Mouse (Mus musculus) common myeloid progenitor, adult 5-6 weeks (primary cell): ENCODE data around the gene Smim5. TPM values are rescaled to one million over a fixed set of nuclear protein-coding genes. Genes with fewer than 3 reads are reported as not detected.

Experiments used
- ATAC-seq: replicated peaks from 2 replicates; pipeline ENCODE4 v1.8.0; 2016; ENCODE audit warnings: low read depth, mild to moderate bottlenecking, moderate TSS enrichment, inconsistent platforms; ENCODE audit not compliant: poor library complexity, severe bottlenecking
- total RNA-seq: library from RNA; stranded (forward); fragments of 200-1000, 187-1606 nt; gene quantifications from 2 replicates; pipeline ENCODE4 v1.2.3, GENCODE M21; 2017

Gene Smim5
- total RNA-seq, 1 experiment from 2014 or later, result 35.4 TPM

DNA sequence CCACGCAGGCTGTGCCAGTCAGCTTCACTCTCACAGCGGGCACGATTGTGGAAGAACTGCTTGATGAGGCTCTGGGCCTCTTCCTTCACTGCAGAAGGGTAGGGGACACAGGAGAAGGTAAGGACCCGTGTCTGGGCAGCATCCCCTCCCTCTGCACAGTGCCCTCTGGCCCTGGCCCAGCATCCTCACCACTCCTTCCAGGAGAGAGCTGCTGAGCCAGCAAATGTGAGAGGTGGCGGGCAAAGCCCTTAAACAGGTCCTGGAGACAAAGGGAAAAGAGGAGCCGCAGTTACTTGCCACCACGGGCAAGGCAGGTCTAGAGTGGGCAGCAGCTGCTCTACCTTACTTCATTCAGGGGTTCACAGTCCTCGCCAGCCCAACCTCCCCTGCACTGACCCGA, 6.7 kb upstream of the Smim5 start:
- ATAC-seq, result no peak

DNA sequence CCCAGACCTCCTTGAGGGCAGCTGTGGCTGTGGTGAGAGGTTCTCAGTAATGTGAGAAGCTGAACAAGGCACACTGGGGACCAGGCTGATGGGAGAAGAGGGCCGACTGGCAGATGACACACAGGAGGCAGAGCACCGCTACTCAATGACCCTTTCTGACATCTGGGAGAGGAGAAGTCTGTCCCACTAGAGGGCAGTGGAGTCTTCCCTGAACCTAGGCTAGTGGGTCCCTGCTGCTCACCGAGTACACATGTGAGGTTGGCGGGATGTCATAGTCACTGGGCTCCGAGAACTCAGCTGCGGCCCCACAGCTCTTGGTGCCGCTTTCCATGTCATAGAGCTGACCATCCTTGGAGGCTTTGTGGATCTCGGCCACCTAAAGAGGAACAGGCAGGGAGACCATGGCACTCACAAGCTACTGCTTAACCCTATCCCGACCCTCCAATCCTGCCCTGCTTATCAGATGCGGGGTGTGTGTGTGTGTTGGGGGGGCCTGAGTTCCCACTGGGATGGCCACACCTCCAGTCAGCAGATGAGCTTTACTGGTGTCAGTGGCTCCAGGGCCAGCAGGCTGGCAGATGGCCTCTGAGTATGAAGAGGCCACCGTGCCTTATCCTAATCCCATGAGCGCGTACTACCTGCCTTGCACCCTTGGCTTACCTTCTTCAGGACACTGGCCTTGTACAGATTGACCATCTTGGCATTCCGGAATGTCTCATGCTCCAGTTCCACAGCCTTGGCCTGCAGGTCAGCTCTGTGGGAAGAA, 4.8 kb upstream of the Smim5 start:
- ATAC-seq, result peak; percentile 50

DNA sequence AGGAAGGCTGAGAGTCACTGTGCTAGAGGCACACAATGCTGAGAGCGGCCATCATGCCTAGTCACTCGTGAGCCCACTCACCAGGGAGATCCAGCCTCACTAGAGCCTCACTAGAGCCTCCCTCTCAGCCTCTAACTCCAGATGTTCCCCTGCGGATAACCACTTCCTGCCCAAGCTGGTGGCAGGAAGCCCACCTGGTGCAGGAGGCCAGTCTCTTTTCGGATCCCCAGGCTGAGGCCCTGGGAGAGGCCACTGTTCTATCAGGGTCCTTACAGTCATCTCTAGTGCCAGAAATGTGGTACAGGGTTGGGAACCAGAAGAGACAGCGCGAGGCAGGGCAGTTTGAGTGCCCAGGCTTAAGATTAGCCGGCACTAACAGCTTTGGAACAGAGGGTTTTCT, 1.3 kb upstream of the Smim5 start:
- peak; percentile 5 for ATAC-seq

DNA sequence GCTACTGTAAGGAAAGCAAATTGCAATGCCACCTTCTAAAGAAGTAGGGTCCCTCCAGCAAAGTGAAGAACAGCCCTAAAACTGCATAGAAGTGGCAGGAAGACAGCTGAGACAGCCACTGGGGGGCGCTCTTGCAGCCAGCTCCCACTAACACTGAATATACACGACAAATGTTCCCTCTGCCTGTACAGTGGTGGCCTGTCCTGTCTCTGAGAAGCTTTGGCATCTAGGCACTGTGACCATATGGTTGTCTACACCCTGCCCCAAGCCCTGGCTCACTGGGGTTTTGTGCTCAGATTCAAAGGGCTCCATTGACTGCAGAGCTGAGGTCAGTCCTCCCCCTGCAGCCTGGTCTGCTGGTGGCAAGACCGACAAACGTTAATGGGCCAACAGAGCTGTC, 880 bp upstream of the Smim5 start:
- 0 out of 2 replicates have a peak, but pooled peaks have one; percentile 10 for ATAC-seq

DNA sequence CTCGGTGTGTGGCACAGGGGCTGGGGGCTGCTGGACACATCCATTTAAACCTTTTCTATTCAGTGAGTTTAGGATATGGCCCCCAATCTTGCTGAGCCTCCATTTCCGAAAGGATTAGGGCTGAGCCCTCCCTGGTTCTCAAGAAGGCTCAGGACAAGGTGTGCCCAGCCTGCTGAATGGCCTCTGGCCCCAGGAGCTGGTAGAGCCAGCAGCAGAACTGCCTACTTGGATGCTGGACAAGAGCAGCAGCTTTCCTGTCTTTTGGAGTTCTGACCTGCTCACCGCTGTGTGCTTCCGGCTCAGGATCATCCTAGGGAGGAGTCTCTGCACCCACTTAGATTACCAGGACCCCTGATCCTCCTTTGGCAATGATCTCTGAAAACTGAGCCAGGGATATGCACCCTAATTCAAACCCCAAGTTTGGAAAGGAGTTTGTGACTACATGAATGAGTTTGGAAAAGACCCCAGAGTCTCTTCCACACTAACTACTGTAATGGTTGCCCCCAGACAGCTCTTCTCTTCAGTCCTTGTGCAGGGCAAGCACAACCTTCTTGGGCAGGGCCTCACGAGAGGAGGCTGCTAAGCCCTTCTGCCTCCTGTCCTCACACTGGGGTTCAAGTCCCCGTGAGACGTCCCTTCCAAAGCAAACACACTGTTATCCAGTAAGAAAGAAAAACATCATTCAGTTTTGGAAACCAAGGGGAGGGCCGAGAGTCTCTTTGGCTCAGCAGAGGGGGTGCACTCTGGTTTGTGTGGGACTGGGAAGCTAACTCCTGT, 983 bp downstream of the Smim5 start:
- ATAC-seq, result no peak

DNA sequence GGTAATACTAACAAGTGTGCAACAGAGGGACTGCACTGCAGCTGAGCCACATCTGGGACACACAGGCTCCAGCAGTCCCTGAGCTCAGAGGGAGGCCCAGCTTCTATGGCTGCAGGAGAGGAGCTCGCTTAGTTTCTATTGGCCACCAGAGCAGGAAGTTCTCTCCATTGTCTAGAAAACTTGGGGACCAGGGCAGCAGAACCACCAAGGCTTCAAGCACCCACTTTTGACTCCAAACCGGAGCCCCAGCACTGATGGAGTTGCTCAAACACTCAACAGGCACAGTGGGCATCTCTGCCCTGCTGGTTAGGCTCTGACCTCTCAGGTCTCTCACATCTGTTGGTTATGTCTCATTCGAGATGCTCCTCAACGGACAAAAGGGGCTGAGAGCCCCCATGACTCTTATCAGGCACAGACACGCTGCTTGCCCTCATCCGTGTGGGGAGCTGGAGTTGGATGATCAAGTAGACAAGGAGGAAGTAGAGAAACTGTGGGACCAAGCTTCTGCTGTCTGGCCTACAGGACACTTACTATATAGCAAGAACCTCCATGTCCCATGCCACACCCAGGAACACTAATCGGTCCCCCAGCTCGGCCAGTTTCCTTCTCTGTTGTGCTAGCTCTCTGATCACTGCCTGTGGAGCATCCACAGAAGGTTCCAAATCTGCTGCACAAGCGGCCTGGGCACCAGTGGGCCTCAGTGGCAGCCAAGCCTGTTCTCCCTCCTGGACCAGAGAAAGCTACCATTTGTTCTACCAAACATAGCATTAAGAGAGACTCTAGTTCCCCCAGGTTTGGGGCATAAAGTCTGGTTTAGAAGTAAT, 1.8 kb downstream of the Smim5 start:
- peak; percentile 52 for ATAC-seq

DNA sequence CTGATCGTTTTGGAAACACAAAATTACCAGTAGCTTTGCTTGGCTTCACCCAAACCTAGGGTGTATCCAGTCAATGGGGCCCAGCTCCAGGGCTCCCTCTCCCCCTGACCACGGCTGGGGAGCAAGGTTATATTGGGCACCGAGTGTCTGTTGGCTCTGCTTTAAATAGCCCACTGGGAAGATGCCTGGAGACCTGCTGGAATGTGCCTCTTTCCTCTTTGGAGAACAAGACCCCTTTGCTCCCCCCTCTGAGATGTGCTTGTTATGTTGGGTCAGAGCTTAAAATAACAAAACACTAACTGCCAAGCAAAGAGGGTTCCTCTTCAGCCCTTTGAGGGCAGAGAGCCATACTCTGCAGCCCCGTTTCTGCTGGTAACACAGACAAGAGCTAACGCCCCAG, 2.4 kb downstream of the Smim5 start:
- no peak for ATAC-seq

DNA sequence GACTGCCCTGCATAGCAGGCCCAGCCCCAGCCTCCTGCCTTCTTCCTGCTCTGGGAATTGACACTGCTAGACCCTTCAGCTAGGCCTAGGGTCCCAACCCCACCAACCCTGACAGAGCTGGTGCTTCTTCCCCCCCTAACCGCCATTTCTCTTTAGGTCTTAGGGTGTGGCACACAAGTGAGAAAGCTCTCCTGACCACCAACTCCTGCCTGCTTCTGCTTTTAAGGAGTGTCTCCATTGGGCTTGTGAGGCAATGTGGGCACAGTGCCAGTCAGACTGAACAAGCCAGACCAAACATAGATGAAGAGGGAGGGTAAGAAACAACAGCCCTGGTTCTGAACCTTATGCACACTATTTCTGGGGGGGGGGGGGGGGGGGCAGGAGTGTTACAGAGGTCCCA, 3.1 kb downstream of the Smim5 start:
- peak; percentile 21 for ATAC-seq

DNA sequence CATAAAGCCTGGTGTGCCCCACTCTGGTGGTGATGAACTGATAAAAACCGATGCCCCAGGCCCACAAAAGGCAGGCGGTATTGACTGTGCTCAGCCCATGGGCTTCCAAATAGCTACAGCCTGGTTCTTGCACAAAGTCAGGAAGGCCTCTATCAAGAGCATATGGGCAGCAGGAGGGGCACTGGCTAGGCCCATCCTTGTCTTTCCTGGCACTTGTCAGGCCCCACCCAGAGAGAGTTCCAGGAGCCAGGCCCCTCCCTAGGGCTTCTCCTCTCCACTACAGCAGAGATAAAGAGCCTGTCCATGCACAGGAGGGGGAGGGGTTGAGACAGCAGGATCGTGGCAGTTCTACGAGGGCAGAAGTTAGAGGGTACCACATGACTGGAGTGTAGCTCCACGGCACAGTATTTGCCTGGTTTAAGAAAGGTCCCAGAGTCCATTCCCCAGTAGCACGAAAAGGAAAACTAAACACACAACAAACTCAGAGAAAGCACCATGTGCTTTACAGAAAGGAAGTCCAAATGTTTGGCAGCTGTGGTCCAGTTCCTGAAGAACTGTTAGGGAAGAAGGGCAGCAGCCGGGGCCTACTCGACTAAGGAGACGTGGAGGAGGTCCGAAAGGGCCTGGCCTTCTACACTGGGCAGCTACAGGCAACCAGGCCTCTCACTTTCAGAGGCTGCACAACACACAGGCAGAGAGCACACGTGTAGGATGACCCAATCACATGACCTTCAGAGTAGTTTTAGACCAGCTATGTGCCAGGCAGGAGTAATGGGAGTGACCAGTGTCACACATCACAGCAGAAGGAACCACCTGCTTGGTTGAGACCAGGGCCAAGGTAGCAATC, 3.8 kb downstream of the Smim5 start:
- peak; percentile 23 for ATAC-seq

DNA sequence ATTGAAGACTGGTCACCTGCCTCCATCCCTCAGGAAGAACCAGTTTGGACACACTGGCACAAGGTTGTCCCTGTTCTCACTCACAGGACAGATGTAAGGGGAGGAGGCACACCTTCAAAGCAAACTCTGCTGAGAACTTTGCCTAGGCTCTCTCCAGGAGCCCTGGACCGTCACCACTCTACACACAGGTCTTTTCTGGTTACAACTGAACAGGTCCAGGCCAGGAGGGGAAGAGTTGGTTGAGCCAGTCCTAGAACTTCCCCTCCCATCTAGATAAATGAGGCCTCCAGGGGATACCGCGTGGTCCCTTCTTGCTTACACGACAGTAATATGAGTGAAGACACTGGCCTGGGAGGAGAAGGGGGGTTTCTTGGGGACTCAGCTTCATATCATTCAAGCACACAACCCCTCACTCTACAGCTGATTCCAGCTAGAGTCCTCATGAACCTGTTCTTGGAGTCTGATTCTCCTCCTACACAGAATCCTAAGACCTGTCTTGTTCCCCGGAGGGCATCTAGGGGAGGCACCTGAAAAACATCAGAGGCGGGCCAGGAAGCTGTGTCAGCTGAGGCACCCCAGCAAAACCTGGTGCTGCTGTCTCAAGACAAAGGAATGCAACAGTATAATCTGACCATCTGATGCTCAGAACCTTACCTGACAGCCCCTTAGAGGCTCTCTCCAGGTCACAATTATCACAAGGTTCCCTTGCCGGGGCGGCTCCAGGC, 4.6 kb downstream of the Smim5 start:
- no peak for ATAC-seq

DNA sequence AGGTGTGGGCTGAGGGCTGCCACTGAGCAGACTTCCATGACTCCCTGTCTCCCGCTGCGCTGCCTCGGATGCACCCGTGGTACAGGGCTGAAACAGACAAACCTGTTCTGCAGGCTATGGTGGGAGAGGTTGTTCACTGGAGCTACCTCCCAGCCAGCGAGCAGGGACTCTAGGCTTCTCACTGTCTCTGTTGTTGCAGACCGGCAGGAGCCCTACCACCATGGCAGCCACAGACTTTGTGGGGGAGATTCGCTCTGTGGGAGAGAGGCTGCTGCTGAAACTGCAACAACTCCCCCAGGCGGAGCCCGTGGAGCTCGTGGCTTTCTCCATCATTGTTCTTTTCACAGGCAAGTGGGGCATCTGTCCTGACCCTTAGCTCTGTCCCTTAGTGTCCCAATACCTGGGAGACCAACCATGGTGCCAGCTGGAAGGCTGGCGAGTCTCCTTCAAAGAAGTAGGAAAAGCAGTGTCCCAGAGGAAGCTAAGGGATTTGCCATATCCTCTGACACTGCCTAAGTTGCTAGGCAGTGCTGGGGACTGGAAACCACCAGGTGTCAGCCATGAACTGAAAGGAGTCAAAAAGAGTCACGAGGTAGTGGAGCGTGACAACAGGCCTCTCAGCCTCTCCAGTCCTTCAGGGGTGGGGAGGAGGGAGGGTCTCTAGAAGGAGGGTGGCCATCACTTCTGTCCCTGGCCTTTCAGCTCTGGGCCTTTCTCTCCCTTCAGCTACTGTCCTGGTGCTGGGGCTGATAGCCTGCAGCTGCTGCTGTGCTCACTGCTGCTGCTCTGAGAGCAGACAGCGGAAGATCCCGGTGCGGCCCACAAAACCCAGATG, 5.4 kb downstream of the Smim5 start:
- no peak for ATAC-seq

DNA sequence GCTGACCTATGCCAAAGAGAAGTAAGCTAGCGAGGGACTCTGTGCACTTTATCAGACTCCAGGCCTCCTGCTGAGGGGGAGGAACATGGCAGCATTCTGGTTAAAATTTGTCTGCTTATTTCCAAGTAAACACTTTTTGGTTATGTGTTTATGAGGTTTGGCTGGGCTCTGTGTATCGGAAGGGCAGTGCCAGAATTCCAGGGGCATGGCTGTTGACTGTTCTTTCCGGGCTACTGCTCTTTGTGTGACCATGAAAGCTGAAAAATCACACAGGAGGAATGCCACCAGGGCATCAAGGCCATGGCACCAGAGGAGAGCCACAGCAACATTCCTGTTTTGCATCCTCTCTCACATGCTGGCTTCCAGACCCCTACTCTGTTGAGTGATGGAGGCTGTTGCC, 6.3 kb downstream of the Smim5 start:
- ATAC-seq, result no peak

DNA sequence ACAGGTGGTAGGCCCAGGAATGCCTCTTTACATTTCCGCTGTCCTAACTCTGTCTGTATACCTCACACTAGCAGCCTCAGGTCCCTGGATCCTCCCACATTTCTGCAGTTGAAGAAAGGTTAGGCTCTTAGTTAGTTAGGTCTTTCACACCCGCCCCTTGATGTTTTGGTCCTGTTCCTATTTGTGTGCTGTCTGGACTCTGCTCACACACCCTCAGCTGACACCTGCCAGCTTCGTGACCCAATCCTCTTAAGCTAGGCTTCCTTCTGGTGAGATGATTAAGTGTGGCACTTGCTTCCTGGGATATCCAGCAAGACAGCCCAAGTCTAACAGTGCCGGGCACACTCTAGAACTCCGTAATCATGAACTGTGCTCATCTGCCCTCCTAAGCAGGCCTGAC, 6.8 kb downstream of the Smim5 start:
- no peak for ATAC-seq

DNA sequence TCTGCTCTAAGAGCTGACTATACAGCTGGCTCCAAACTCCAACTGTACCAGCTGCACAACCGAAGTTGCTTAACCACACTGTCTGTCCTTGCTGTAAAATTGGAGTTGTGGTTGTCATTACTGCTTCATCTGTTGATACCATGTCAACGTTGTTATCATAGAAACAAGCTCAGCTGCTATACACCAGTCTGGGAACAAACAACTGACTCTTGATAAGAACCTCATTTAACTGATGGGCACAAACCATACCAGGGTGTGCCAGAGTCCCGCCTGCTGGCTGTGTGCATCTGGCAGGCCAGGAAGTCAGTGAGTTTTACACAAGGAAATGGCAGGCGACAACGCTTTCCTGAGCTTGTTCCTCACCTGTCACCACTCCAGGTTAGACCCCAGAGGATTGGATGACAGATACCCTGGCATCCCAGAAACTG, 11.4 kb downstream of the Smim5 start:
- peak; percentile 80 for ATAC-seq

DNA sequence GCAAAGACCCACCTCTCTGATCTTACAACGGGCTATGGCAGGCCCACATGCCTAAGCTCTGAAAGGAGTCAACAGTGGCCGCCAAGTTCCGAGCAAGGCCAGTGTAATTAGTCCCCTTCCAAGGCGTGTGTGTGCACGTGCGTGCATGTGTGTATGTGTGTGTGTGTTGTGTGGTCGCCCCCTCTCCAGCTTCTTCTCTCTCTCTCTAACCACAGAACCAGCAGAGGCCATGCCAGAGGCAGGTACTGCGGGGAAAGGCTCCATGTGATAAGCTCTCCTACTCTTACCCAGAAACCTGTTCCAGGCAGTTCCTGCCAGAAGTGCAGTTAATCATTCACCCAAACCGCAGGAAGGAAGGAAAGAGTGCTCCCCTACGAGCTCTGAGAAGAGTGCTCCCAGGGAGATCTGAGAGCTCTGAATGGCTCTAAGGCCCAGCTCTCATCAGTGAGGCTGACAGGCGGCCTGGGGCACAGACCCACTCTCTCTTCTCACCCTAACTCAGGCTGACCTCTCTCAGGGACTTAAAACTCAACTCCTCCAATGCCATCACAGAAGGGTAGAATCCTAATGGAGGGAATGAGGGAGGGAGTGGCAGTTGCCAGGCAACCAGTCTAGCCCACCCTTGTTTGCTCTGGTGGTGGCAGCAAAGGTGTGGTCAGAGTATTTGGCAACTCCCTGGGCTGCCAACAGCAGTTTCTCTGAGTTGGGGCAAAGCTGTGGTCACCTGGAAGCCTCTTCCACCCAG, 12.0 kb downstream of the Smim5 start, which contains the start of gene Smim6:
Gene Smim6 (plus strand): TSS at position 386 of the 745 bp plus-strand sequence.
- peak; percentile 60 for ATAC-seq

DNA sequence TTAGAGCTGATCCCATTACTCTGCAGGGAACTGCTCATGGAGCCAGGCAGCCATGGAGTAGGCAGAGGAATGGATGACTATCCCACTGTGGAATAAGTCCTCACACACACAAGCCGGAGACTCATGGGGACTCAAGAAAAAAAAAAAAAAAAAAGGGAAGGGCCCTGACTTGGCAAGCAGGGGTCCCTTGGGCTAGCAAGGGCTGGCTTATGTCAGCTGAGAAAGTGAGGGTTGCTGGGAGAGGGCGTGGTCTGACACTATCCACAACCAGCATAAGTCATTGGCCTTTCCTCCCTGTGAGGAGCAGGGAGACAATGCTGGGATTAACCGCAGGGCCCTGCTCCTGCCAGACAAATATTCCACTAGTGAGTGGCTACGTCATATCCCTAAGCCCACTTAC, 16.8 kb downstream of the Smim5 start:
- ATAC-seq, result no peak

DNA sequence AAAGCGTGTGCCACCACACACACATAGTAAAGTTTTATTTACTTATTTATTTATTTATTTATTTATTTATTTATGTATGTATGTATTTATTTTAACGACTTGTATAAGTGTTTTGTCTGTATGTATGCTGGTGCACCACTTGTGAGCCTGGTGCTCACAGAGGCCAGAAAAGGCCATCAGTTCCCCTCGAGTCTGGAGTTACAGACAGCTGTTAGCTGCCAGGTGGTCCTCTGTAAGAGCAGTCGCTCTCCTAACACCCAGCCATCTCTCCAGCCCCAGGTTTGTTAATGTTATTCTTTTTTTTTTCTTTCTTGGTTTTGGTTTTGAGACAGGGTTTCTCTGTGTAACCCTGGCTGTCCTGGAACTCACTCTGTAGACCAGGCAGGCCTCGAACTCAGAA, 18.9 kb downstream of the Smim5 start:
- ATAC-seq, result no peak

DNA sequence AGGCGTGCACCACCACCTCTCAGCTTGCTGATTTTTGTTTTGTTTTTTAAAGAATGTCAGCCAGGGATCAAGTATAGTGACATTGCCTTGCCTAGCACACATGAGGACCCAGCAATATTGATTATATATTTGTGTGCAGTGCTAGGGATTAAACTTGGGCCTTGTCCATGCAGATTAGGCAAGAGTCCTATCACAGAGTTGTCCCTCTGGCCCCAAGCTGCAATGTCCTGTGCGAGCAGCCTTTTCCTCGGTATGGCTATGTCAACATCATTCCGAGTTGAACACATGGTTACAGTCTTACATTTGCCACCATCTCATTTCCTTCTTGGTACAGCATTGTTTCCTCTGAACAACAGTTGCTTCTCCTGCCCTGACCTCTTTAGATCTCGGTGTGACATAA, 19.3 kb downstream of the Smim5 start:
- ATAC-seq, result no peak
